Mouse (Mus musculus): ENCODE measurements around the gene Nup210l. TPM values are rescaled to one million over a fixed set of nuclear protein-coding genes. Genes with fewer than 3 reads are reported as not detected.
"Not testable (repeated sequence)": the region's sequence is repeated elsewhere in the genome, so short reads cannot be mapped to it uniquely, and the experiment has no call there.

Gene Nup210l
- polyA plus RNA-seq, 1 experiment: 0.30 TPM

DNA sequence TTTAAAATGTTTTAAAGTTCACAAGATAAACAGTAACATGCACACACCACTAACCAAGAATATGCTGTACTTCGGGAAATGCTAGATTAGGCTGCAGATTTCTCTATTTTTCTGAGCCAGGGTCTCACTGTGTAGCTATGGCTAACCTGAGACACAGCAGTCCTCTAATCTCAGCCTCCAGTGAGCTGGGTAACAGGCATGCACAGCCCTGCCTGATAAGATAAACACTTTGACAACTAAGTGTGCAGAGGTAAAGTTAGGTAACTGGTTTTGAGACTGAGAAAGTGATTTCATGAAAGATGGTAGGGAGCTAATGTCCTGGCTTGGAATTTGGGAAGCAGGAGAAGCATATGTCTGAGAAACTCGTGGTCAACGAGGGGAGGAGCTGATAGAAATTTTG, 9.5 kb upstream of the Nup210l start:
- no peak for DNase-seq (ENCODE audit: low read depth)

GRCm38 (mm10) chr3:90097928-90098327, 6.0 kb upstream of the Nup210l start:
- no peak for DNase-seq (ENCODE audit: low read depth)

GRCm38 (mm10) chr3:90101010-90101409, 2.9 kb upstream of the Nup210l start:
- no peak for DNase-seq (ENCODE audit: low read depth)

DNA sequence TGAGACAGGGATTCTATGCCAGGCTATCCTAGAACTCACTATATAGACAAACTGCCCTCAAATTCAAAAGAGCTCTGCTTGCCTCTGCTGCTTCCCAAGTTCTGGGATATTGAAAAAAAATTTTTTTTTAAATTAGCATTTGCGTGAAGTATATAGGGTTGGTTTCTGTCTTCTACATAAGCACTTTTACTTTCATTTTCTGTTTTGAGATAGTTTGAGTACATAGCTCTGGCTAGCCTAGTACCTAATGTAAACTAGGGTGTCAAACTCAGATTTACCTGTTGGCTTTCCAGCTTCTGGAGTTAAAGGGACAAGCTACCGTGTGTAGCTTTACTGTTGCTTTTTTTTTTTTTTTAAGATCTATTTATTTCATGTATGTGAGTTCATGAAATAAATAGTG, 2.3 kb upstream of the Nup210l start:
- no peak for DNase-seq (ENCODE audit: low read depth)

DNA sequence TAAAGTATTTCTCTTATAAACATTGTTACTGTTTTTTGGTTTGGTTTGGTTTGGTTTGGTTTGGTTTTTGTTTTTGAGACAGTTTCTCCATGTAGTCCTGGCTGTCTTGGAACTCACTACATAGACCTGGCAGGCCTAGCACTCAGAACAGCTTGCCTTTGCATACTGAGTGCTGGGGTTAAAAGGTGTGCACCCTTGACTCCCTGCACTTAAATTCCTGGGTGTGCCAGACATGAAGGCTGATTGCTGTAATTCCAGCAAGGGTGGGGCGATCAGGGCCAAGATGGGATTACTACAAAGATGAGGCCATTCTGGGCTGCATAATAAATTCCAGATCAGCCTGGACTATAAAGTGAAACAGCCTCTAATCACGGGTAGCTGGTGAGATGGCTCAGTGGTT, 1.7 kb upstream of the Nup210l start:
- DNase-seq (ENCODE audit: low read depth): no peak

DNA sequence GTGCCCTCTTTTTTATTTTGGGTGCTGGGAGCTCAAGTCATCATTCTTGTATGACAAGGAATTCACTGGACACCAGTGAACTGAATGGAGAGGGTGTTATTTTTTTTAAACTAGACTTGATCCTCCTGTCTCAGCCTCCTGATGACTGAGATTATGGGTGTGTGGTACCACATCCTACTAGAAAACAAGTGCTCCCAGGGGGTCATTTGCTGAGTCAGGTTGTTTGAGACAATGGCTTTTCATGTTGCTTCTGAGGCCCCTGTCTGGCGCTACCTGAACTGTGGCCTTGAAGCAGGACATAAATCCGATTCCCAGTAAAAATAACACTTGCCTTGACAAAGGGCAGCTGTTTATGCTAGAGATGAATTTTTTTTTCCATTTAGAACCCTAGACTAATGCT, 756 bp upstream of the Nup210l start:
- DNase-seq (ENCODE audit: low read depth): no peak

- DNase-seq (ENCODE audit: low read depth): no peak
Observed at GRCm38 (mm10) chr3:90111706-90112105, 7.8 kb downstream of the Nup210l start.

- no peak for DNase-seq (ENCODE audit: low read depth)
Observed at GRCm38 (mm10) chr3:90114342-90114741, 10.4 kb downstream of the Nup210l start.

DNA sequence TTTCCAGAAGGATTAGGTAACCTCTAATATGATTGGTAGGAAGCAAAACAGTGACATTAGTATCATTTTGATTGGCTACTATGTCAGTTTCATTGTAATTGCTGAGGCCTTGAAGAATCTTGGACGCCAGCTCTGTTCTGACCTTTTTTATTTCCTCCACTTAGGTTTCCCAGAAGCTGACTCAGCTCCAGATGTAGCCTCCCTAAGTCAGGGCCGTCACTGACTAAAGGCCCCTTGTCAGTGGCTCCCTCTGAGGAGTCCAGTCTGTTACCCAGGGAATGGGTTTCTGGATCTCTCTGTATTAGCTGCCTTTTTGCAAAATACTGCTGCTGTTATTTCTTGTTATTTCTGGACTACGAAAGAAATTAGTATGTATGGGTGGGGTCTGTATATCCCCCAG, 11.6 kb downstream of the Nup210l start:
- DNase-seq (ENCODE audit: low read depth): no peak

- peak; percentile 42 for DNase-seq (ENCODE audit: low read depth)
Observed at GRCm38 (mm10) chr3:90118132-90118790, 14.3 kb downstream of the Nup210l start.

DNA sequence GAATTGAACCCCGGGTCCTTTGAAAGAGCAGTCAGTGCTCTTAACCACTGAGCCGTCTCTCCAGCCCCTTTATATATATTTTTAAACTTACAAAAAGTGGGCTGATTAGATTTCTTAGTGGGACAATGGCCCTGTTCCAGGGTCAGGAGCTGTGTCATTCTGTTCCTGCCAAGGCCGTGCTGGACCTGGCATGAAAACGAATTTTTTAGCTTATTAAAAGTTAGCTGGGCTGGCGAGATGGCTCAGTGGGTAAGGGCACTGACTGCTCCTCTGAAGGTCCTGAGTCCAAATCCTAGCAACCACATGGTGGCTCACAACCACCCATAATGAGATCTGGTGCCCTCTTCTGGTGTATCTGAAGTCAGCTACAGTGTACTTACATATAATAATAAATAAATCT, 18.1 kb downstream of the Nup210l start:
- not testable (repeated sequence) for DNase-seq (ENCODE audit: low read depth)

DNA sequence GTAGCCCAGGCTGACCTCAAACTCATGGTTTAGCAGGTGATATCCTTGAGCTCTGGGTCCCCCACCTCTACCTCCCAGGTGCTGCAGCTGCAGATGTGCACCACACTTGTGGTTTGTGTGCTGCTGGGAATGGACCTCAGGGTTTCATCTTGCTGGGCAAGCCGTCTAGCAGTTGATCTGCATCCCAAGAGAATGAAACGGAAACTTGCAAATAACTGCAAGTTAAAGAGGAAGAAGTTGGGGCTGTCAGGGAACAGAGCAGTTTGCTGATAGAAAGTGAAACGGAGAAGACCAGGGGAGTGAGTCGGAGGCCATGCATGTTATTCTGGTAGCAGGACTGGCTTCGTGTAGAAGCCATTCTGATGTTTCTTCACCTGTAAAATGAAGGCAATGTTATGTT, 21.8 kb downstream of the Nup210l start:
- DNase-seq (ENCODE audit: low read depth): no peak

- no peak for DNase-seq (ENCODE audit: low read depth)
Observed at GRCm38 (mm10) chr3:90127881-90128280, 23.9 kb downstream of the Nup210l start.

DNA sequence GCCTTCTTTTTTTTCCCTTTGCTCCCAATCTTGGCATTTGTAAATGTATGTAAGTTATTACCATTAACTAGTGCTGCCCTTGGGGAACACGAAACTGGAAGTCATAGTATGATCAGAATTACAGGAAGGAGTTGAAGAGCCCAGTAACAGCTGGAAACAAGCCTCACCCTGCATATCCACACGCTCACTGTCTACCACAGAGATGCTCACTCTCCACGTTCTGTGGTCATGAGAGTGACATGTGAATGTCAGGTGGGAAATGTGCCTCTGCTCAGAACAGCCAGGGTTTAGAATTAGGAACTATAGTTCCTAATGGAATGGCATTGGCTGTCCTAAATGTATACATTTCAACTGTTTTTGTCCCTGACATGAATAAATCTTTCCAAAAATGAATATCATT, 28.8 kb downstream of the Nup210l start:
- DNase-seq (ENCODE audit: low read depth): no peak

DNA sequence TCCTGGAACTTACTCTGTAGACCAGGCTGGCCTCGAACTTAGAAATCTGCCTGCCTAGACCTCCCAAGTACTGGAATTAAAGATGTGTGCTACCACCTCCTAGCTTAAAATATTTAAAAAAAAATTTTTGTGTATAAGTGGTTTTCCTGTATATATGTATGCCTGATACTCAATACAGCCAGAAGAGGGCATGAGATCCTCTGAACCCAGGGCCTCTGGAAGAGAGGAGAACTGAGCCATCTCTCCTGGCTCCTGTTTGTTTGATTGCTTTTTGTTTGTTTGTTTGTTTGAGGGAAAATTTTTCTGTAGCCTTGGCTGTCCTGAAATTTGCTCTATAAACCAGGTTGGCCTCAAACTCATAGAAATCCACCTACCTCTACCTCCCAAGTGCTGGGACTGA, 29.4 kb downstream of the Nup210l start:
- DNase-seq (ENCODE audit: low read depth): no peak

DNA sequence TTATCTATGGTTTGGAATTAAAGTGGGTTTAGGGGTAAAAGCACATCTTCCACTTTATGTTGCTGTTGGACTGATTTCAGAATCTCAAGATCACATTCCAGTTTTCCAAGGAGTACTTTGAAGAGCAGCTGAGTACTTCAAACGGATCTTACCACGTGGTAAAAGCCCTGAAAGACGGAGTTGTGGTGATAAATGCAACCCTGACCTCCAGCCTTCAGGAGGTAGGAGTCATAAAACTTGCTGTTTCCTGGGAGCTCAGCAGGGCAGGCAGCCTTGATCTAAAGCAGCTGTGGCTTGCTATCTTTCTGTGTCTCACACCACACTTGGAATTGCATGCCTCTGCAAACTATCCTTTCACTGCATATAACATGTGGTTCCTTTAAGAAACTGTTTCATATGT, 30.6 kb downstream of the Nup210l start:
- no peak for DNase-seq (ENCODE audit: low read depth)

GRCm38 (mm10) chr3:90134993-90135392, 31.1 kb downstream of the Nup210l start:
- DNase-seq (ENCODE audit: low read depth): no peak

DNA sequence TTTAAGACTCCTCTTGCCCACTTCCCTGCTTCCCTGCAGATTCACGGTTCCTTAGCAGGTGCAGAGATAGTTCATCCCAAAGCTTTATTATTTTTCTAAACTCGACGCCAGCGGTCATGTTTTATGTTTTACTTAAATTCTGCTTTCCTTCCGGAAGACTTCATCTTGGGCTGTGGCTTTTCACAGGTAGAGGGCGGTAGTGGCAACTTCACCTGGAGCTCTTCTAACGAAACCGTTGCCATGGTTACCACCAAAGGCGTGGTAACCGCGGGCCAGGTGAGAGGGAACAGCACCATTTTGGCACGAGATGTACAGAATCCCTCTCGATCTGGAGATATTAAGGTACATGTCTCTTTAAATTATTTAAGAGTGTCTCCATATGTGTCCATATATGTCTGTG, 32.7 kb downstream of the Nup210l start:
- DNase-seq (ENCODE audit: low read depth): no peak

DNA sequence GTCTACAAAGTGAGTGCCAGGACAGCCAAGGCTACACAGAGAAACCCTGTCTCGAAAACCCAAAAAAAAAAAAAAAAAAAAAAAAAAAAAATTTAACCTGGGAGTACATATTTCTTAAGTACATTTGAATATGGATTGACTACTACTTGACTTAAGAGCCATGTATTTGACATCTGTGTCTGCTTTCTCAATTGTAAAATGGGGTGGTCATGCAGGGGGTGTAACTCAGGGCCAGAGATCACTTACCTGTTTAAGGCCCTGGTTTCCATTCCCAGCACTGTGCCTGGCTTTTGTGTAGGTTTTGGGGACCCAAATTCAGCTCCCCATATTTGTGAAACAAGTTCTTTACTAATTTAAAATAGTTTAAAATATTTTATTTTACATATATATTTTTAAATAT, 33.7 kb downstream of the Nup210l start:
- DNase-seq (ENCODE audit: low read depth): no peak

DNA sequence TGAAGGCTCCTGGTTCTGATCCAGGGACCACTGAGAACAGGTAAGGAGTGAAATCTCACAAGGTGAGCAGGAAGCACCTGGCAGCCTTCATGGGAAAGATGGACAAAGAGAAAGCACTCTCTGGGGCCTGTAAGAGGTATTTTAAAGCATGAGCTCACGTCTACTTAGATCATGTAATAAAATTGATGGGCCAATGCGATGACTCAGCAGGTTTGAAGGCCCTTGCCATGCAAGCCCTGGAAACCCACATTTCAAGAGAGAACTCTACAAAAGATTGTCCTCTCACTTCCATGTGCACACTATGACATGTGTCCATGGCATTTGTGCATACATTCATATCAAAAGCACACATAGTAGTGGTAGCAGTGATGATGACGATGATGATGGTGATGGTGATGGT, 36.0 kb downstream of the Nup210l start:
- no peak for DNase-seq (ENCODE audit: low read depth)

GRCm38 (mm10) chr3:90145461-90145860, 41.5 kb downstream of the Nup210l start:
- DNase-seq (ENCODE audit: low read depth): no peak

GRCm38 (mm10) chr3:90146651-90147050, 42.7 kb downstream of the Nup210l start:
- no peak for DNase-seq (ENCODE audit: low read depth)

GRCm38 (mm10) chr3:90151086-90151740, 47.3 kb downstream of the Nup210l start:
- DNase-seq (ENCODE audit: low read depth): no peak

GRCm38 (mm10) chr3:90155996-90156395, 52.1 kb downstream of the Nup210l start:
- DNase-seq (ENCODE audit: low read depth): no peak

Data from gonadal fat pad, adult 2 months (tissue).